Mouse (Mus musculus) gastrocnemius, postnatal 36 days (tissue): Measurements from ENCODE around the gene Hspb3. TPM values are rescaled to one million over a fixed set of nuclear protein-coding genes. Genes with fewer than 3 reads are reported as not detected.

Experiments used
- DNase-seq, 2 experiments: peaks; one replicate each; pipeline ENCODE4 v3.0.0; 2022
- intact Hi-C: fragments of 180-260 bp; cut with DNase I; formaldehyde crosslinking; loops from one replicate; pipeline ENCODE4 v1.15.1; 2025
- total RNA-seq, 2 experiments: library from RNA; stranded (reverse); gene quantifications; 2 replicates each; pipeline ENCODE4 v1.2.3; 2021

Hspb3 gene
- total RNA-seq, 2 experiments from 2014 or later, result 40.3 to 40.8 TPM

GRCm38 (mm10) chr13:113613341-113613740, 50.1 kb downstream of the Hspb3 start:
- peak in 1 of 2 experiments; percentile 24 for DNase-seq
- intact Hi-C loops, result loop anchor here (10.0 kb wide), 1 partner anchor 569 kb away; the partner anchor contains the start of gene Gpx8

Other genes starting within 250 kb of the Hspb3 start
- gene Snx18, start 45.1 kb downstream of the Hspb3 start, total RNA-seq, result 1 to 10 TPM; 9.3 TPM
- gene Arl15, start 130.8 kb upstream of the Hspb3 start, total RNA-seq, result 1 to 10 TPM; 4.0 to 4.2 TPM